Mouse (Mus musculus) kidney, embryonic 15.5 days (tissue): Measurements from ENCODE around the gene Acvr1b. TPM values are rescaled to one million over a fixed set of nuclear protein-coding genes. Genes with fewer than 3 reads are reported as not detected.

Experiments used
- microRNA-seq: library from miRNA; unstranded; fragments of <30 nt; microRNA quantifications from one replicate; pipeline ENCODE4, GENCODE M21; 2016
- polyA plus RNA-seq: library from polyadenylated mRNA; unstranded; fragments of >200 nt; fragmentation: Nextera tagmentation; extraction: Ambion mirVana; gene quantifications from 2 replicates; pipeline ENCODE4 v1.2.1, GENCODE M21; 2015

The Acvr1b gene
- polyA plus RNA-seq, 1 experiment from 2014 or later = 6.2 TPM

Small RNA genes within 50 kb of the gene (microRNA-seq; reads per million reads assigned to microRNA genes)
- not detected for gene Mir6962

Other genes starting within 250 kb of the Acvr1b start
- gene Gm47841, start 126.7 kb upstream of the Acvr1b start, polyA plus RNA-seq = not detected in 2 replicates
- 0.22 and 0.44 TPM in 2 replicates for gene Fignl2, start 95.5 kb upstream of the Acvr1b start, polyA plus RNA-seq
- gene Ankrd33, start 58.3 kb upstream of the Acvr1b start, polyA plus RNA-seq = not detected in 2 replicates
- 17.2 and 18.4 TPM in 2 replicates for gene Acvrl1, start 45.5 kb upstream of the Acvr1b start, polyA plus RNA-seq
- 4.7 TPM in 2 replicates for gene Grasp, start 50.1 kb downstream of the Acvr1b start, polyA plus RNA-seq
- gene Nr4a1, start 80.2 kb downstream of the Acvr1b start, polyA plus RNA-seq = 9.8 and 10.0 TPM in 2 replicates
- gene Atg101, start 110.2 kb downstream of the Acvr1b start, polyA plus RNA-seq = 75.0 and 80.1 TPM in 2 replicates
- 18.1 and 19.9 TPM in 2 replicates for gene 6030408B16Rik, start 119.1 kb downstream of the Acvr1b start, polyA plus RNA-seq
- 1.6 and 2.3 TPM in 2 replicates for gene Krt80, start 196.1 kb downstream of the Acvr1b start, polyA plus RNA-seq
- gene Krt7, start 237.0 kb downstream of the Acvr1b start, polyA plus RNA-seq = 69.4 and 73.4 TPM in 2 replicates